Mouse (Mus musculus) right cerebral cortex, postnatal 10 days (tissue): ENCODE results near the gene Lgi4.

Experiments used
- DNase-seq, 2 experiments: peaks; one replicate each; pipeline ENCODE4 v3.0.0; 2021; ENCODE audit warnings: low spot score in 2 of 2

Gene Lgi4

GRCm38 (mm10) chr7:31076492-31076891 lies 17.4 kb downstream of the Lgi4 start, which contains the start of gene Fxyd3:
Gene Fxyd3 (minus strand): TSS chr7:31076704.
- DNase-seq: no peak

- DNase-seq: peak; percentile 80 to 81
Observed at GRCm38 (mm10) chr7:31077470-31077869, 18.3 kb downstream of the Lgi4 start.

- peak; percentile 73 to 76 for DNase-seq
Observed at GRCm38 (mm10) chr7:31077885-31078445, 18.8 kb downstream of the Lgi4 start.

- DNase-seq: no peak
Observed at GRCm38 (mm10) chr7:31079670-31080069, 20.5 kb downstream of the Lgi4 start.

- DNase-seq: no peak
Observed at GRCm38 (mm10) chr7:31080611-31081010, 21.5 kb downstream of the Lgi4 start.

GRCm38 (mm10) chr7:31081106-31081505 lies 22.0 kb downstream of the Lgi4 start:
- no peak for DNase-seq

GRCm38 (mm10) chr7:31082106-31082505 lies 23.0 kb downstream of the Lgi4 start:
- no peak for DNase-seq

GRCm38 (mm10) chr7:31082831-31083588 lies 23.9 kb downstream of the Lgi4 start:
- peak in 1 of 2 experiments; percentile 55 for DNase-seq

GRCm38 (mm10) chr7:31084140-31084539 lies 25.0 kb downstream of the Lgi4 start:
- DNase-seq: peak in 1 of 2 experiments; percentile 43

GRCm38 (mm10) chr7:31085171-31085570 lies 26.0 kb downstream of the Lgi4 start:
- peak; percentile 57 to 62 for DNase-seq

- no peak for DNase-seq
Observed at GRCm38 (mm10) chr7:31086175-31086755, 27.1 kb downstream of the Lgi4 start.

- DNase-seq: no peak
Observed at GRCm38 (mm10) chr7:31087262-31087661, 28.1 kb downstream of the Lgi4 start.

- DNase-seq: no peak
Observed at GRCm38 (mm10) chr7:31088206-31088605, 29.1 kb downstream of the Lgi4 start.

- DNase-seq: no peak
Observed at GRCm38 (mm10) chr7:31089721-31090120, 30.6 kb downstream of the Lgi4 start.

- no peak for DNase-seq
Observed at GRCm38 (mm10) chr7:31094774-31095501, 35.8 kb downstream of the Lgi4 start.

- no peak for DNase-seq
Observed at GRCm38 (mm10) chr7:31096892-31097564, 37.9 kb downstream of the Lgi4 start.

- DNase-seq: peak; percentile 92 to 95
Observed at GRCm38 (mm10) chr7:31097583-31098248, 38.6 kb downstream of the Lgi4 start.

- DNase-seq: no peak
Observed at GRCm38 (mm10) chr7:31098697-31099611, 39.8 kb downstream of the Lgi4 start.

- no peak for DNase-seq
Observed at GRCm38 (mm10) chr7:31099612-31099982, 40.5 kb downstream of the Lgi4 start.

GRCm38 (mm10) chr7:31100786-31101185 lies 41.6 kb downstream of the Lgi4 start:
- DNase-seq: no peak
